Mouse (Mus musculus): ENCODE data around the gene Nedd1. TPM values are rescaled to one million over a fixed set of nuclear protein-coding genes. Genes with fewer than 3 reads are reported as not detected.
A peak's percentile ranks its signal among the peaks of the same experiment; 100 is the strongest.

Nedd1 gene
- 4.6 and 5.4 TPM in 2 replicates for polyA plus RNA-seq (2011; ENCODE audit: insufficient read depth, insufficient read length, low replicate concordance, missing spikeins)

GRCm38 (mm10) chr10:92721771-92722619 is at the start of gene Nedd1:
TSS of gene Nedd1 (minus strand) at chr10:92722420.
- Histone ChIP-seq H3K4me3 (replicated peaks; ENCODE audit: control insufficient read depth, low read depth, low read length) (peak within 1 kb of the TSS; percentile 84), H3K27ac (ENCODE audit: control insufficient read depth, insufficient read depth, low read depth, low read length, poor library complexity) (peak within 1 kb of the TSS; percentile 75), H3K4me1 (ENCODE audit: control insufficient read depth, insufficient read depth, low read length) (no peaks in the 10 kb centered on the region; the same call in 1 of the 2 replicates)
- TF ChIP-seq CTCF (IDR thresholded peaks at IDR 0.05; ENCODE audit: control insufficient read depth, insufficient read depth, low read length) = no peak
- peak; percentile 95 for TF ChIP-seq POLR2A (IDR thresholded peaks at IDR 0.05; ENCODE audit: borderline replicate concordance, control insufficient read depth, low read depth, low read length)
- WGBS = 1% methylated on average over 57 of the region's 57 CpGs

- Histone ChIP-seq H3K4me1 (ENCODE audit: control insufficient read depth, insufficient read depth, low read length) (no peaks in the 10 kb centered on the region), H3K4me3 (replicated peaks; ENCODE audit: control insufficient read depth, low read depth, low read length) (no peak overlapping the region), H3K27ac (ENCODE audit: control insufficient read depth, insufficient read depth, low read depth, low read length, poor library complexity) (no peak overlapping the region)
- TF ChIP-seq POLR2A (IDR thresholded peaks at IDR 0.05; ENCODE audit: borderline replicate concordance, control insufficient read depth, low read depth, low read length) (no peak), CTCF (IDR thresholded peaks at IDR 0.05; ENCODE audit: control insufficient read depth, insufficient read depth, low read length) (no peak)
- 88% methylated on average over 5 of the region's 5 CpGs for WGBS
Observed at GRCm38 (mm10) chr10:92754359-92754758, 32.1 kb upstream of the Nedd1 start.

GRCm38 (mm10) chr10:92730339-92730738 is 8.1 kb upstream of the Nedd1 start:
- H3K4me3 ChIP-seq (replicated peaks; ENCODE audit: control insufficient read depth, low read depth, low read length) = no peak overlapping the region
- TF ChIP-seq CTCF (IDR thresholded peaks at IDR 0.05; ENCODE audit: control insufficient read depth, insufficient read depth, low read length) (no peak), POLR2A (IDR thresholded peaks at IDR 0.05; ENCODE audit: borderline replicate concordance, control insufficient read depth, low read depth, low read length) (no peak)
- WGBS = 64% methylated on average over 3 of the region's 3 CpGs
- H3K4me1 ChIP-seq (ENCODE audit: control insufficient read depth, insufficient read depth, low read length) = no peaks in the 10 kb centered on the region
- H3K27ac ChIP-seq (ENCODE audit: control insufficient read depth, insufficient read depth, low read depth, low read length, poor library complexity) = no peak overlapping the region

GRCm38 (mm10) chr10:92728723-92729122 is 6.5 kb upstream of the Nedd1 start:
- TF ChIP-seq CTCF (IDR thresholded peaks at IDR 0.05; ENCODE audit: control insufficient read depth, insufficient read depth, low read length) = no peak
- no peak for TF ChIP-seq POLR2A (IDR thresholded peaks at IDR 0.05; ENCODE audit: borderline replicate concordance, control insufficient read depth, low read depth, low read length)
- Histone ChIP-seq H3K4me3 (replicated peaks; ENCODE audit: control insufficient read depth, low read depth, low read length) (no peak overlapping the region), H3K4me1 (ENCODE audit: control insufficient read depth, insufficient read depth, low read length) (no peaks in the 10 kb centered on the region), H3K27ac (ENCODE audit: control insufficient read depth, insufficient read depth, low read depth, low read length, poor library complexity) (no peak overlapping the region)
- 75% methylated on average over 3 of the region's 3 CpGs for WGBS

GRCm38 (mm10) chr10:92722620-92722988 is 384 bp upstream of the Nedd1 start:
- no peak for TF ChIP-seq CTCF (IDR thresholded peaks at IDR 0.05; ENCODE audit: control insufficient read depth, insufficient read depth, low read length)
- TF ChIP-seq POLR2A (IDR thresholded peaks at IDR 0.05; ENCODE audit: borderline replicate concordance, control insufficient read depth, low read depth, low read length) = no peak
- Histone ChIP-seq H3K4me3 (replicated peaks; ENCODE audit: control insufficient read depth, low read depth, low read length) (peak overlapping the region; percentile 84), H3K27ac (ENCODE audit: control insufficient read depth, insufficient read depth, low read depth, low read length, poor library complexity) (peak overlapping the region; percentile 75), H3K4me1 (ENCODE audit: control insufficient read depth, insufficient read depth, low read length) (no peaks in the 10 kb centered on the region)
- 33% methylated on average over 5 of the region's 5 CpGs for WGBS

- H3K4me1 ChIP-seq (ENCODE audit: control insufficient read depth, insufficient read depth, low read length) = no peaks in the 10 kb centered on the region
- no peak overlapping the region for H3K4me3 ChIP-seq (replicated peaks; ENCODE audit: control insufficient read depth, low read depth, low read length)
- no peak for TF ChIP-seq POLR2A (IDR thresholded peaks at IDR 0.05; ENCODE audit: borderline replicate concordance, control insufficient read depth, low read depth, low read length)
- TF ChIP-seq CTCF (IDR thresholded peaks at IDR 0.05; ENCODE audit: control insufficient read depth, insufficient read depth, low read length) = no peak
- no peak overlapping the region for H3K27ac ChIP-seq (ENCODE audit: control insufficient read depth, insufficient read depth, low read depth, low read length, poor library complexity)
- 88% methylated on average over 6 of the region's 6 CpGs for WGBS
Observed at GRCm38 (mm10) chr10:92699032-92699431, 23.2 kb downstream of the Nedd1 start.

GRCm38 (mm10) chr10:92675056-92675455 is 47.2 kb downstream of the Nedd1 start:
- no peak for TF ChIP-seq POLR2A (IDR thresholded peaks at IDR 0.05; ENCODE audit: borderline replicate concordance, control insufficient read depth, low read depth, low read length)
- TF ChIP-seq CTCF (IDR thresholded peaks at IDR 0.05; ENCODE audit: control insufficient read depth, insufficient read depth, low read length) = no peak
- H3K27ac ChIP-seq (ENCODE audit: control insufficient read depth, insufficient read depth, low read depth, low read length, poor library complexity) = no peak overlapping the region
- 83% methylated on average over 4 of the region's 4 CpGs for WGBS
- H3K4me3 ChIP-seq (replicated peaks; ENCODE audit: control insufficient read depth, low read depth, low read length) = no peak overlapping the region
- no peaks in the 10 kb centered on the region for H3K4me1 ChIP-seq (ENCODE audit: control insufficient read depth, insufficient read depth, low read length)

GRCm38 (mm10) chr10:92671906-92672305 is 50.3 kb downstream of the Nedd1 start:
- 87% methylated on average over 4 of the region's 4 CpGs for WGBS
- no peaks in the 10 kb centered on the region for H3K4me1 ChIP-seq (ENCODE audit: control insufficient read depth, insufficient read depth, low read length)
- TF ChIP-seq POLR2A (IDR thresholded peaks at IDR 0.05; ENCODE audit: borderline replicate concordance, control insufficient read depth, low read depth, low read length) (no peak), CTCF (IDR thresholded peaks at IDR 0.05; ENCODE audit: control insufficient read depth, insufficient read depth, low read length) (no peak)
- no peak overlapping the region for H3K27ac ChIP-seq (ENCODE audit: control insufficient read depth, insufficient read depth, low read depth, low read length, poor library complexity)
- no peak overlapping the region for H3K4me3 ChIP-seq (replicated peaks; ENCODE audit: control insufficient read depth, low read depth, low read length)

Measured in bone marrow, adult 2 months (tissue).